Mouse (Mus musculus): ENCODE data around the gene Sh2d2a. TPM values are rescaled to one million over a fixed set of nuclear protein-coding genes. Genes with fewer than 3 reads are reported as not detected.
A peak's percentile ranks its signal among the peaks of the same experiment; 100 is the strongest.
"Not testable (repeated sequence)": the region's sequence is repeated elsewhere in the genome, so short reads cannot be mapped to it uniquely, and the experiment has no call there.

The Sh2d2a gene
- polyA plus RNA-seq, 1 experiment from 2014 or later = 8.9 TPM

DNA sequence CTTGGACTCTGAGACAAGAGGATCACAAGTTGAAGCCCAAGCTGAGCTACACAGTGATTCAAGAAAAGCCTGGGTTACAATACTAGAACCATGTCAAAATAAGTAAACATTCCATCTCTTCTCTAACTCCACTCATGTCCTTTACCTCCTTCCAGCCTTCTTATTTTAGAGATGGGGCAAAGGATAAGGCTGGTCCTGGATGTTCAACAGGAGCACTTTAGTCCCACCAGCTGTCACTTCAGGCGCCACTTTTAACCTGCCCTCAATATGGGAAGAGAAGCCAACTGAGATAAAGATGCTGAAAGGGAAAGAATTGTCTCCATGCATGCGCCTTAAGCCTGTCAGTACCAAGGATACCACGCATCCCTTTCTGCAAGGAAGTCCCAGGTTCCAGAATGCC, 37.7 kb downstream of the Sh2d2a start:
- 0% methylated on average over 3 of the region's 3 CpGs for WGBS
- no peak for ATAC-seq (replicated peaks; ENCODE audit: extremely low read depth, insufficient read depth, low FRiP score)
- H3K4me2 ChIP-seq (ENCODE audit: low read depth, low read length) = peak overlapping the region; percentile 81
- H3K36me3 ChIP-seq (ENCODE audit: control insufficient read depth, insufficient read depth) = peaks cover 9% of the 10 kb centered on the region
- no peaks in the 10 kb centered on the region; the same call in none of the 2 replicates for H3K9me3 ChIP-seq (replicated peaks; ENCODE audit: control insufficient read depth, low read length)
- H3K4me3 ChIP-seq (ENCODE audit: low read length) = peak overlapping the region; percentile 99
- H3K4me1 ChIP-seq (ENCODE audit: control insufficient read depth, insufficient read depth, low read length) = peaks cover 18% of the 10 kb centered on the region
- H3K27me3 ChIP-seq (ENCODE audit: control insufficient read depth, insufficient read depth, low read length) = no peaks in the 10 kb centered on the region
- H3K27ac ChIP-seq (ENCODE audit: low read length) = peak overlapping the region; percentile 94
- peak overlapping the region; percentile 97 for H3K9ac ChIP-seq (ENCODE audit: low read length)

DNA sequence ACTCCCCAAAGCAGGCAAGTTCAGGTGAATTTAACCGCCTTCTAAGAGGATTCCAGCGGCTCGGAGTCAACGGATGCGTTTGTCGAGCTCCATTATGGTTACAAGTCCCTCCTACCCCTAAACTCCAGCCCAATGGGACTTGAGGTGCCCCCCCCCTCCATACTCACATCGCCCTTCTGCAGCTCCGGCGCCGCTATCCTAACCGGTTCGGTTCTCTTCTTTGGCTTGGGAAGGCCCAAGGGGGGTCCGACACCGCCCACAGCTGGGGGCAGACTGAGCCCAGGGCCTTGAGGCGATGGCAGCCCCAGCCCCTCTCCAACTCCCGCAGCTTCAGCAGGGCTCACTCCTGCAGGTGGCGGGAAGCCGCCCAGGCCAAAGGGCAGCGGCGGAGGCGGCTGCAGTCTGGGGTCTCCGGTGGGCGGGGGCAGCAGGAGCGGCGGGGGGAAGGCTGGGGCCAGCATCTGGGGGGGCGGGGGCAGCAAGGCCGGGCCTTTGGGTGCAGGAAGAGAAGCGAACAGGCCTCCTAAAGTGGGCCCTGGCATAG, 38.2 kb downstream of the Sh2d2a start:
- WGBS = 1% methylated on average over 28 of the region's 28 CpGs
- peak overlapping the region; percentile 97 for H3K9ac ChIP-seq (ENCODE audit: low read length)
- peak; percentile 4; the same call in 1 of the 2 replicates for ATAC-seq (replicated peaks; ENCODE audit: extremely low read depth, insufficient read depth, low FRiP score)
- peak overlapping the region; percentile 99 for H3K4me3 ChIP-seq (ENCODE audit: low read length)
- H3K27ac ChIP-seq (ENCODE audit: low read length) = peak overlapping the region; percentile 94
- H3K4me1 ChIP-seq (ENCODE audit: control insufficient read depth, insufficient read depth, low read length) = peaks cover 18% of the 10 kb centered on the region
- H3K4me2 ChIP-seq (ENCODE audit: low read depth, low read length) = peak overlapping the region; percentile 81
- H3K9me3 ChIP-seq (replicated peaks; ENCODE audit: control insufficient read depth, low read length) = no peaks in the 10 kb centered on the region; the same call in none of the 2 replicates
- H3K27me3 ChIP-seq (ENCODE audit: control insufficient read depth, insufficient read depth, low read length) = no peaks in the 10 kb centered on the region
- peaks cover 8% of the 10 kb centered on the region for H3K36me3 ChIP-seq (ENCODE audit: control insufficient read depth, insufficient read depth)

DNA sequence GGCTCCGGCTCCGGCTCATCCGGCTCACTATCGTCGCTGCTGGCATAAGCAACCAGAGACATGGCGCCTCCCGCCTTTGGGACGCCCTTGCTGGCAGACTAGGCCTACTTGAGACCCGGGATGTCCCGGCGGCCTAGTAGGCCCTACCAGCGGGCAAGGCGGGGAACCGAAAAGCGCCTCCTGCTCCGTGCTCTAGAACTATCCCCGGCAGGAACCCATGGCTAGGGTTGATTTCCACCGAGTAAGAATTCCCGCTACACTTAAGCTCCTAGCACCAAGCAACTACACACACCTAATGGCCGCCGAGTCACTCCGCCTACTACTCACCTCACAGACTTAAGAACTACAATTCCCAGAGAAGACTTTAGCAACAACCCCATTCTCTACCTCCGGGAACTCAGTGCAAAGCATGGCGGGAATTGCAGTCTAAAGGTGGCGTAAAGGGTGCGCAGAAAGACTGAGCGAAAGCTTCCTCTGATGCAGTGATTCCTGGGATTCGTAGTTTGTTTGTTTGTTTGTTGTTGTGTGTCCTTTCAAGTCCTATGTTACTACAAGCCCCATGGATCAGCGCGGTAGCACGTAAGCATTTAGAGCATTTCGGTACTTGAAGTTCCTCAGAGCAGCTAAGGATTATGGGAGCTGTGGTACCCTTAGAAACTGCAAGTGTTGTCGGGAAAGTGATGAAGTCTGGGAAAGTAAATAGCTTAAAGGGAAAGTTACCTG, 38.9 kb downstream of the Sh2d2a start, which contains the start of gene Prcc:
Gene Prcc, minus strand, starts transcription at position 328 of the 723 bp plus-strand sequence.
- no peaks in the 10 kb centered on the region; the same call in none of the 2 replicates for H3K9me3 ChIP-seq (replicated peaks; ENCODE audit: control insufficient read depth, low read length)
- peak; percentile 95 for ATAC-seq (replicated peaks; ENCODE audit: extremely low read depth, insufficient read depth, low FRiP score)
- WGBS = under 1% methylated on average over 33 of the region's 33 CpGs
- peak within 1 kb of the TSS; percentile 81 for H3K4me2 ChIP-seq (ENCODE audit: low read depth, low read length)
- H3K9ac ChIP-seq (ENCODE audit: low read length) = peak within 1 kb of the TSS; percentile 97
- peaks cover 18% of the 10 kb centered on the region for H3K4me1 ChIP-seq (ENCODE audit: control insufficient read depth, insufficient read depth, low read length)
- peak within 1 kb of the TSS; percentile 99 for H3K4me3 ChIP-seq (ENCODE audit: low read length)
- peaks cover 4% of the 10 kb centered on the region for H3K36me3 ChIP-seq (ENCODE audit: control insufficient read depth, insufficient read depth)
- no peaks in the 10 kb centered on the region for H3K27me3 ChIP-seq (ENCODE audit: control insufficient read depth, insufficient read depth, low read length)
- peak within 1 kb of the TSS; percentile 94 for H3K27ac ChIP-seq (ENCODE audit: low read length)

DNA sequence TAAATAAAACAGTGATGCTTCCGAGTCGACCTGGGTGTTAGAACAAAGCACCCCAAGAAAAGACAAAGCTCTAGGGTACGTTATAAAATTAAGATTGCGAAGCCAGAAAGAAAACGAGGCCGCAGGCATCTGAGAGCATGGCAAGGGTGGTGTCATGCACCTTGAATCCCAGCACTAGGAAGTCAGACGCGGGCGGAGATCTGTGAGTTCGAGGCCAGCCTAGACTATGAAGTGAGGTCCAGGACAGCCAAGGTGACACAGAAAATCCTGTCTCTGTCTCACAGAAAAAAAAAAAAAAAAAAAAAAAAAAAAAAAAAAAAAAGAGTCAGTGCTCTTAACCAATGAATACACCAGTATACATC, 39.4 kb downstream of the Sh2d2a start:
- peaks cover 3% of the 10 kb centered on the region; the same call in 1 of the 2 replicates for H3K36me3 ChIP-seq (ENCODE audit: control insufficient read depth, insufficient read depth)
- WGBS = 13% methylated on average over 10 of the region's 10 CpGs
- H3K9me3 ChIP-seq (replicated peaks; ENCODE audit: control insufficient read depth, low read length) = no peaks in the 10 kb centered on the region; the same call in none of the 2 replicates
- no peaks in the 10 kb centered on the region for H3K27me3 ChIP-seq (ENCODE audit: control insufficient read depth, insufficient read depth, low read length)
- H3K4me1 ChIP-seq (ENCODE audit: control insufficient read depth, insufficient read depth, low read length) = peaks cover 18% of the 10 kb centered on the region
- peak overlapping the region; percentile 66 for H3K9ac ChIP-seq (ENCODE audit: low read length)
- ATAC-seq (replicated peaks; ENCODE audit: extremely low read depth, insufficient read depth, low FRiP score) = no peak
- H3K4me3 ChIP-seq (ENCODE audit: low read length) = peak overlapping the region; percentile 99
- no peak overlapping the region for H3K27ac ChIP-seq (ENCODE audit: low read length)
- H3K4me2 ChIP-seq (ENCODE audit: low read depth, low read length) = peak overlapping the region; percentile 68

DNA sequence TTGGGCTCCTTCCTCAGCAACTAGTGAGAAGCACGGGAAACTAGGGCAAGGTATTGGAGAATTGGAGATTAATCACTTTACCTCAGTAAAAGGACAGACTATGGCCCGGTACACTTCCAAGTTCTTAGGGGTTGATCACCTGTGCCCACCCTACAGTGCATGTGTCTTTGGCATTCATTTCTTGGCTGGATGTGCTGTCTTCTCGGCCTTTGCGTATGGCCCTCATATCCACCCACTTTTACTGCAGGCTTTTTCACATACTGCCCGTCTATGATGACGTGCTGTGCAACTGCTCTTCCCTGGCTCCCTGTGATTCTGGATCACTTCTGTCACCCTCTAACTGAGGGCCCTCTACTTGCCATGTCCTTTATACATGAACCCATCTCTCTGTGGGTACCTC, 39.9 kb downstream of the Sh2d2a start:
- Histone ChIP-seq H3K36me3 (ENCODE audit: control insufficient read depth, insufficient read depth) (no peaks in the 10 kb centered on the region; the same call in 1 of the 2 replicates), H3K4me3 (ENCODE audit: low read length) (peak overlapping the region; percentile 99; the same call in 1 of the 2 replicates), H3K4me2 (ENCODE audit: low read depth, low read length) (peak overlapping the region; percentile 68), H3K27me3 (ENCODE audit: control insufficient read depth, insufficient read depth, low read length) (no peaks in the 10 kb centered on the region), H3K4me1 (ENCODE audit: control insufficient read depth, insufficient read depth, low read length) (peaks cover 18% of the 10 kb centered on the region), H3K9ac (ENCODE audit: low read length) (no peak overlapping the region), H3K27ac (ENCODE audit: low read length) (no peak overlapping the region), H3K9me3 (replicated peaks; ENCODE audit: control insufficient read depth, low read length) (no peaks in the 10 kb centered on the region; the same call in none of the 2 replicates)
- ATAC-seq (replicated peaks; ENCODE audit: extremely low read depth, insufficient read depth, low FRiP score) = no peak
- WGBS = 88% methylated on average over 6 of the region's 6 CpGs

DNA sequence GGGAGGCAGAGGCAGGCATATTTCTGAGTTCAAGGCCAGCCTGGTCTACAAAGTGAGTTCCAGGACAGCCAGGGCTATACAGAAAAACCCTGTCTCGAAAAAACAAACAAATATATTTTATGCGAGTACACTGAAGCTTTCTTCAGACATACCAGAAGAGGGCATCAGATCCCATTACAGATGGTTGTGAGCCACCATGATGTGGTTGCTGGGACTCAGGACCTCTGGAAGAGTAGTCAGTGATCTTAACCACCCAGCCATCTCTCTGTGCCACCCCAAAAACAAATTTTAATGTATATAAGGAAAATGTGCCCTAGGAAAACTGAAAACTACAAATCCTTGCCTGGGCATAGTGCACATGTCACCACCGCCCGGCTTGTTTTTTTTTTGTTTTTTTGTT, 40.8 kb downstream of the Sh2d2a start:
- ATAC-seq (replicated peaks; ENCODE audit: extremely low read depth, insufficient read depth, low FRiP score); H3K9me3 ChIP-seq (replicated peaks; ENCODE audit: control insufficient read depth, low read length); H3K4me2 ChIP-seq (ENCODE audit: low read depth, low read length); H3K4me3 ChIP-seq (ENCODE audit: low read length); H3K27me3 ChIP-seq (ENCODE audit: control insufficient read depth, insufficient read depth, low read length); H3K27ac ChIP-seq (ENCODE audit: low read length); H3K36me3 ChIP-seq (ENCODE audit: control insufficient read depth, insufficient read depth); H3K9ac ChIP-seq (ENCODE audit: low read length): not testable (repeated sequence)
- 80% methylated on average over 4 of the region's 4 CpGs for WGBS
- peaks cover 18% of the 10 kb centered on the region for H3K4me1 ChIP-seq (ENCODE audit: control insufficient read depth, insufficient read depth, low read length)

DNA sequence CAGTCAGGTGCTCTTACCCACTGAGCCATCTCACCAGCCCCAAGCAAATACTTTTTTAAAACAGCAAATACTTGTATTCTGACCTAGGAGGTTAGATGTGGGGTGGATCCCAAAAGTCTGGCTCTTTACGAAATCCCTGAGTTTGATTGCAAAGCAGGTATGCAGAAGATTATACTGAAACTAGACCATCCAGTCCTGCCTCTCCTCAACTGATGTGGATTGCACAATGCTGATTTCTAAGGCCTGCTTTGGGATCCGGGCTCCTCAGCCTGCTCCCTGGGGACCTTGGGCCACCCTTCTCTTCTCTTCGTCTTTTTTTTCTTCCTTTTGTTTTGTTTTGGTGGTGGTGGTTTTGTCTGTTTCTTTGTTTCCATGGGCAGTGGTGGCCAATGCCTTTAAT, 44.9 kb downstream of the Sh2d2a start:
- Histone ChIP-seq H3K27me3 (ENCODE audit: control insufficient read depth, insufficient read depth, low read length) (no peaks in the 10 kb centered on the region), H3K9me3 (replicated peaks; ENCODE audit: control insufficient read depth, low read length) (no peaks in the 10 kb centered on the region; the same call in none of the 2 replicates), H3K4me2 (ENCODE audit: low read depth, low read length) (no peak overlapping the region), H3K36me3 (ENCODE audit: control insufficient read depth, insufficient read depth) (no peaks in the 10 kb centered on the region), H3K4me3 (ENCODE audit: low read length) (no peak overlapping the region), H3K4me1 (ENCODE audit: control insufficient read depth, insufficient read depth, low read length) (no peaks in the 10 kb centered on the region), H3K9ac (ENCODE audit: low read length) (no peak overlapping the region), H3K27ac (ENCODE audit: low read length) (no peak overlapping the region)
- WGBS = 76% methylated on average over 3 of the region's 3 CpGs
- ATAC-seq (replicated peaks; ENCODE audit: extremely low read depth, insufficient read depth, low FRiP score) = no peak

DNA sequence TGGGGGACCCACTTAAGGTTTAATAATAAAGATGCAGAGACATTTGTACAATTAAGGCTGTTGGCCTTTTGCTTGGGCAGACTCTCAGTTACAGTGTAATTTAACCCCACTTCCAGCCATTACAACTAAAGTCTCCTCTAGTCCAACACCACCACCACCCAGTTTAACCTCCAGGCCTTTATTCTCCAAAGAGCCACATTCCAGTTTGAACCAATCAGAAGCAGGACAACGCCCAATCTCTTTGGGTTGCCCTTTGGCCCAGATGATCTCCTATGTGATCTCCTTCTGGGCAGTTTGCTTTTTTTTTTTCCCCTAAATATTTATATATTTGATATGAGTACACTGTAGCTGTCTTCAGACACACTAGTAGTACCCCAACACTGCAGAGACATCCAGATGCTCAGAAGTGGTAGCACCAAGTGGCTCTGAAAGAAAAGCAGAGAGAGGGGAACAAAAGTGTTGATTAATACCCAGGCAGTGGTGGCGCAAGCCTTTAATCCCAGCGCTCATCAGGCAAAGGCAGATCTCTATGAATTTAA, 46.9 kb downstream of the Sh2d2a start:
- Histone ChIP-seq H3K9ac (ENCODE audit: low read length) (no peak overlapping the region), H3K4me3 (ENCODE audit: low read length) (no peak overlapping the region), H3K27me3 (ENCODE audit: control insufficient read depth, insufficient read depth, low read length) (no peaks in the 10 kb centered on the region), H3K9me3 (replicated peaks; ENCODE audit: control insufficient read depth, low read length) (no peaks in the 10 kb centered on the region; the same call in none of the 2 replicates), H3K4me2 (ENCODE audit: low read depth, low read length) (no peak overlapping the region), H3K36me3 (ENCODE audit: control insufficient read depth, insufficient read depth) (no peaks in the 10 kb centered on the region), H3K27ac (ENCODE audit: low read length) (no peak overlapping the region), H3K4me1 (ENCODE audit: control insufficient read depth, insufficient read depth, low read length) (no peaks in the 10 kb centered on the region)
- 73% methylated on average over 3 of the region's 3 CpGs for WGBS
- no peak for ATAC-seq (replicated peaks; ENCODE audit: extremely low read depth, insufficient read depth, low FRiP score)

DNA sequence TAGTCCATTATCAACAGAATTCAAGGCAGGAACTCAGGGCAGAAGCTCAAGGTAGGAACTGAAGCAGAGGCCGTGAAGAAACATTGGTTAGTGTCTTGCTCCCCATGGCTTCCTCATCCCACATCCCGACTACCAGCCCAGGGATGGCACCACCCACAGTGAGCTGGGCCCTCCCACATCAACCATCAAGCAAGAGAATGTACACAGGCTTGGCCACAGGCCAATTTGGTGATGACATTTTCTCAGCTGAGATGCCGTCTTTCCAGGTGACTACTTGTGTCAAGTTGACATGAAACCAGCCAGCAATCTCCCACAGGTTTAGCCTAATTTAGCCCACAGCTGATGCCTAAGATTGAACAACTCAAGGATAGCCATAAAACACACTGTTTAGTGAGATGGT, 52.7 kb downstream of the Sh2d2a start:
- Histone ChIP-seq H3K9ac (ENCODE audit: low read length) (no peak overlapping the region), H3K36me3 (ENCODE audit: control insufficient read depth, insufficient read depth) (no peaks in the 10 kb centered on the region), H3K4me1 (ENCODE audit: control insufficient read depth, insufficient read depth, low read length) (no peaks in the 10 kb centered on the region), H3K27ac (ENCODE audit: low read length) (no peak overlapping the region), H3K4me2 (ENCODE audit: low read depth, low read length) (no peak overlapping the region), H3K9me3 (replicated peaks; ENCODE audit: control insufficient read depth, low read length) (no peaks in the 10 kb centered on the region), H3K4me3 (ENCODE audit: low read length) (no peak overlapping the region), H3K27me3 (ENCODE audit: control insufficient read depth, insufficient read depth, low read length) (no peaks in the 10 kb centered on the region)
- ATAC-seq (replicated peaks; ENCODE audit: extremely low read depth, insufficient read depth, low FRiP score) = no peak
- 59% methylated on average over 3 of the region's 3 CpGs for WGBS

Data from heart, embryonic 16.5 days (tissue).